Mouse (Mus musculus) thymus, adult 2 months (tissue): ENCODE measurements around the gene Abcf1.

ENCODE experiments used
- CTCF ChIP-seq: fragments of 200-500 bp; IDR thresholded peaks from 2 replicates; pipeline ENCODE4 v1.5.1; 2012; ENCODE audit warnings: mild to moderate bottlenecking, control low read depth, low read length, moderate library complexity, borderline replicate concordance; ENCODE audit not compliant: control insufficient read depth, poor library complexity, insufficient read depth; ENCODE audit errors: extremely low read depth
- POLR2A ChIP-seq: fragments of 200-500 bp; IDR thresholded peaks from 2 replicates; pipeline ENCODE4 v1.6.1; 2012; ENCODE audit warnings: mild to moderate bottlenecking, low read length, control low read depth, moderate library complexity; ENCODE audit not compliant: control insufficient read depth, poor library complexity, insufficient read depth; ENCODE audit errors: extremely low read depth

DNA sequence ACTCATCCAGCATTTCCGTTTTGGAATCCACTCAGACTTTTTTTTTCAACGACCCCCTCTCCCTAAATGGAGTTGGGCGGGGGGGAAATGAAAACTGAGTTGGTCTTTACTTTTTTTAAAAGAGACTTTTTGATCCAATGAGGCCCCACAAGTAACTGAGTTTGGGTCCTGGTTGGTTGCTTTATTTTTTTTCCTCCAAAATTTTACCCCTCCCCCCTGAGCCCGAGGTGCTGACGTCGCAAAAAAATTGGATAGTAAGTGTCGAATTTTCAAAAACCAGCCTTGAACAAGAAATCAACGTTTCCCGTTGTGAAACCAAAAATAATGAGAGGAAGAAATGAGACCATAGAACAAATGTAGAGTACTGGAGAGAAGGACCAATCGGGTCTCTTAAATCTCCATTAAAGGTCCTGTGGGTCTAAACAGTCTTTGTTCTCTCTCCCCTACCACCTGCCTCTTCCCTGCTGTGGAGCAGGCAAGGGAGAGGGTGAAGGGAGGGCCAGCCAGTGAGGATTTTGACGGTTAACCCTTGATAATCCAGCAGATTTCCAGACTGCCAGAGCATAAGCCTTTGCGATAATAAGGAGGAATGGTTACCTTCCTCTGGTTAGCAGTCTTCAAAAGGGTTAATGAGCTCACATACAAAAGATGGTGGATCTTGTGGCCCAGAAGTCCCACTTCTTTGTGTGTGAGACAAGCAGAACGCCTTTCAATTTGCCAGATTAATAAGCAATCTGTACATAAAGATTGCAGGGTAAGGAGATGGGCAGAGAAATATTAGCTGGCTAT lies 51.9 kb downstream of the Abcf1 start:
- TF ChIP-seq CTCF: no peak
- no peak for TF ChIP-seq POLR2A
